Mouse (Mus musculus) testis, adult 2 months (tissue): ENCODE results near the gene Spg21. TPM values are rescaled to one million over a fixed set of nuclear protein-coding genes. Genes with fewer than 3 reads are reported as not detected.

Source experiments
- H3K27ac ChIP-seq: fragments of 200-500 bp; 2 replicates; pipeline ENCODE4 v1.5.1; 2012; ENCODE audit warnings: low read depth, low read length; ENCODE audit not compliant: control insufficient read depth, insufficient read depth
- H3K27me3 ChIP-seq: fragments of 200-500 bp; 2 replicates; pipeline ENCODE4 v1.6.1; 2012; ENCODE audit warnings: mild to moderate bottlenecking, low read length, moderate library complexity; ENCODE audit not compliant: control insufficient read depth, insufficient read depth
- H3K36me3 ChIP-seq: fragments of 200-500 bp; 2 replicates; pipeline ENCODE4 v1.6.1; 2012; ENCODE audit warnings: mild to moderate bottlenecking, low read length; ENCODE audit not compliant: control insufficient read depth, insufficient read depth
- H3K4me1 ChIP-seq: fragments of 200-500 bp; 2 replicates; pipeline ENCODE4 v1.6.1; 2012; ENCODE audit warnings: low read length; ENCODE audit not compliant: control insufficient read depth, insufficient read depth
- H3K4me3 ChIP-seq: fragments of 200-500 bp; 2 replicates; pipeline ENCODE4 v1.5.1; 2012; ENCODE audit warnings: low read depth, mild to moderate bottlenecking, low read length, moderate library complexity, mixed read lengths; ENCODE audit not compliant: control insufficient read depth
- CTCF ChIP-seq: fragments of 200-500 bp; IDR thresholded peaks from 2 replicates; pipeline ENCODE4 v1.5.1; 2012; ENCODE audit warnings: low read depth, mild to moderate bottlenecking, inconsistent platforms, low read length, moderate library complexity; ENCODE audit not compliant: control insufficient read depth, insufficient read depth, insufficient replicate concordance
- POLR2A ChIP-seq: fragments of 200-500 bp; IDR thresholded peaks from 2 replicates; pipeline ENCODE4 v1.6.1; 2012; ENCODE audit warnings: low read depth, mild to moderate bottlenecking, inconsistent platforms, low read length, moderate library complexity; ENCODE audit not compliant: control insufficient read depth
- polyA plus RNA-seq: library from polyadenylated mRNA; depleted of rRNA; stranded (reverse); fragments of >200 nt; gene quantifications from 2 replicates; pipeline ENCODE4 v1.2.3, GENCODE M21; 2012; rRNA removed

Gene Spg21
- polyA plus RNA-seq, 1 experiment, result 10.8 TPM

- no peaks in the 10 kb centered on the region for H3K27me3 ChIP-seq
- no peaks in the 10 kb centered on the region for H3K36me3 ChIP-seq
- H3K27ac ChIP-seq, result no peak overlapping the region
- H3K4me3 ChIP-seq, result no peak overlapping the region
- no peak for TF ChIP-seq POLR2A
- no peak for TF ChIP-seq CTCF
- no peaks in the 10 kb centered on the region for H3K4me1 ChIP-seq
Measured at GRCm38 (mm10) chr9:65535789-65536469, 75.2 kb downstream of the Spg21 start.

GRCm38 (mm10) chr9:65536491-65536890, 75.7 kb downstream of the Spg21 start:
- Histone ChIP-seq H3K36me3 (no peaks in the 10 kb centered on the region), H3K27ac (no peak overlapping the region), H3K27me3 (no peaks in the 10 kb centered on the region), H3K4me1 (no peaks in the 10 kb centered on the region), H3K4me3 (no peak overlapping the region)
- TF ChIP-seq POLR2A (no peak), CTCF (no peak)

Other genes starting within 250 kb of the Spg21 start
- gene Cilp, start 195.8 kb upstream of the Spg21 start, polyA plus RNA-seq, result 0.26 and 0.33 TPM in 2 replicates
- 45.4 and 50.4 TPM in 2 replicates for gene Clpx, start 166.7 kb upstream of the Spg21 start, polyA plus RNA-seq
- 10.4 and 10.9 TPM in 2 replicates for gene Pdcd7, start 114.8 kb upstream of the Spg21 start, polyA plus RNA-seq
- gene Ubap1l, start 99.9 kb upstream of the Spg21 start, polyA plus RNA-seq, result 0.77 and 1.3 TPM in 2 replicates
- gene Kbtbd13, start 69.3 kb upstream of the Spg21 start, polyA plus RNA-seq, result 0.18 and 0.23 TPM in 2 replicates
- 5.5 and 6.6 TPM in 2 replicates for gene Rasl12, start 62.4 kb upstream of the Spg21 start, polyA plus RNA-seq
- not detected in 2 replicates for gene Slc51b, start 38.0 kb upstream of the Spg21 start, polyA plus RNA-seq
- gene Mtfmt, start 25.2 kb upstream of the Spg21 start, polyA plus RNA-seq, result 6.1 and 7.4 TPM in 2 replicates
- gene Ankdd1a, start 59.2 kb downstream of the Spg21 start, polyA plus RNA-seq, result not detected in 2 replicates
- 67.0 and 72.5 TPM in 2 replicates for gene Plekho2, start 119.1 kb downstream of the Spg21 start, polyA plus RNA-seq
- gene Pif1, start 126.2 kb downstream of the Spg21 start, polyA plus RNA-seq, result 0.40 and 0.79 TPM in 2 replicates
- 11.5 and 14.1 TPM in 2 replicates for gene Rbpms2, start 168.7 kb downstream of the Spg21 start, polyA plus RNA-seq
- gene Oaz2, start 207.1 kb downstream of the Spg21 start, polyA plus RNA-seq, result 147 and 148 TPM in 2 replicates